In genomic region chr12:87017041-87017440, GRCm38 (mm10) we compare ENCODE assay signal across 10 mouse cellular contexts. TPM values are rescaled to one million over a fixed set of nuclear protein-coding genes. Genes with fewer than 3 reads are reported as not detected.
DNase-seq lines count a peak whose midpoint lies in the region; ATAC-seq and TF ChIP-seq lines count a peak whose summit lies in the region.
"Had no signal": no experiment of that assay in that cellular context is flagged by ENCODE, and none has a peak within 500 bp of the region (broad histone marks: within the 10 kb centered on the region; RNA-seq: fewer than 3 reads in every experiment).

No protein-coding gene starts in this region.

- H3K9me3 ChIP-seq in liver, postnatal 0 days (ENCODE audit: low read length) = no peaks in the 10 kb centered on the region
- H3K9me3 ChIP-seq in hindbrain, embryonic 10.5 days = no peaks in the 10 kb centered on the region

- H3K36me3 ChIP-seq in liver, postnatal 0 days (replicated peaks; ENCODE audit: insufficient read depth, low read length) = no peaks in the 10 kb centered on the region
- H3K36me3 ChIP-seq in hindbrain, embryonic 10.5 days = no peaks in the 10 kb centered on the region

- no peak for TF ChIP-seq EP300 in liver, postnatal 0 days (IDR thresholded peaks at IDR 0.05; ENCODE audit: low read depth)

- no peak for ATAC-seq in liver, postnatal 0 days
- no peak for ATAC-seq in inflammation-experienced regulatory T-cells, adult 6 months

- H3K27ac ChIP-seq in layer of hippocampus, adult 2 months = no peak overlapping the region
- H3K27ac ChIP-seq in liver, postnatal 0 days (ENCODE audit: low read depth) = no peak overlapping the region
- H3K27ac ChIP-seq in hindbrain, embryonic 10.5 days = no peak overlapping the region

- H3K4me3 ChIP-seq in layer of hippocampus, adult 2 months = no peak overlapping the region
- no peak overlapping the region for H3K4me3 ChIP-seq in liver, postnatal 0 days (ENCODE audit: low read depth, low read length)
- no peak overlapping the region for H3K4me3 ChIP-seq in hindbrain, embryonic 10.5 days

- no peak overlapping the region for H3K4me2 ChIP-seq in liver, postnatal 0 days (ENCODE audit: low read depth, low read length)

- peak; percentile 72 for TF ChIP-seq CTCF in layer of hippocampus, adult 2 months (conservative IDR thresholded peaks at IDR 0.05)
- TF ChIP-seq CTCF in brain, embryonic 14.5 days (IDR thresholded peaks at IDR 0.05; ENCODE audit: borderline replicate concordance, extremely low read depth, insufficient read depth, insufficient read length) = peak; percentile 41; the same call in 1 of the 2 replicates
- peak; percentile 67 for TF ChIP-seq CTCF in liver, postnatal 0 days (IDR thresholded peaks at IDR 0.05; ENCODE audit: low read depth)

- peak; percentile 27 for DNase-seq in adrenal gland, postnatal 10 days
- no peak for DNase-seq in adrenal gland, adult 2 months
- no peak for DNase-seq in layer of hippocampus, adult 2 months (ENCODE audit: low spot score in 2 of 2)
- DNase-seq in layer of hippocampus, postnatal 36 days = no peak
- no peak for DNase-seq in brain, embryonic 14.5 days (ENCODE audit: low read depth)
- DNase-seq in liver, postnatal 0 days = peak; percentile 49
- no peak for DNase-seq in hindbrain, embryonic 10.5 days (ENCODE audit: low spot score)

- no peak overlapping the region for H3K9ac ChIP-seq in liver, postnatal 0 days (replicated peaks)

- WGBS in liver, postnatal 0 days (ENCODE audit: insufficient replicate concordance) = 30% methylated on average over 3 of the region's 3 CpGs
- 40% methylated on average over 3 of the region's 3 CpGs for WGBS in hindbrain, embryonic 10.5 days

- no peaks in the 10 kb centered on the region for H3K4me1 ChIP-seq in liver, postnatal 0 days (ENCODE audit: insufficient read depth)
- H3K4me1 ChIP-seq in hindbrain, embryonic 10.5 days (replicated peaks) = no peaks in the 10 kb centered on the region

- no peak for TF ChIP-seq POLR2A in brain, embryonic 14.5 days (IDR thresholded peaks at IDR 0.05; ENCODE audit: borderline replicate concordance, extremely low read depth, insufficient read depth, insufficient read length, poor library complexity, severe bottlenecking)

- H3K27me3 ChIP-seq in liver, postnatal 0 days (ENCODE audit: insufficient read depth, low read length) = no peaks in the 10 kb centered on the region
- no peaks in the 10 kb centered on the region for H3K27me3 ChIP-seq in hindbrain, embryonic 10.5 days (ENCODE audit: insufficient read depth, poor library complexity, severe bottlenecking)

RNA-seq across cellular contexts. Expression of gene Tmem63c, which starts 4.1 kb away (rescaled TPM):
- total RNA-seq in adrenal gland, postnatal 10 days (2021) = 1 to 10 TPM in 1 of 2 experiments, under 1 TPM in 1; 0.93 to 1.2 TPM
- 1 to 10 TPM; 1.3 to 2.4 TPM for total RNA-seq in adrenal gland, adult 2 months (2021)
- polyA plus RNA-seq in adrenal gland, adult 2 months (2012; rRNA removed) = 1.0 and 1.8 TPM in 2 replicates
- total RNA-seq in layer of hippocampus, adult 2 months (2021) = 10 to 100 TPM; 38.1 to 39.3 TPM
- total RNA-seq in layer of hippocampus, postnatal 36 days (2021) = 10 to 100 TPM; 36.2 to 36.4 TPM
- polyA plus RNA-seq in brain, embryonic 14.5 days (2012; rRNA removed) = 18.1 and 19.6 TPM in 2 replicates
- not detected in 2 replicates for polyA plus RNA-seq in liver, postnatal 0 days (2015; fragmentation: Nextera tagmentation; extraction: Ambion mirVana)
- 1 to 10 TPM in 2 of 3 experiments, under 1 TPM in 1; 0.78 to 3.8 (median 1.1) TPM for polyA plus RNA-seq in inflammation-experienced regulatory T-cells, adult 6 months (2017; shearing (Covaris generic))
- 0.10 and 0.35 TPM in 2 replicates for polyA plus RNA-seq in hindbrain, embryonic 10.5 days (2016; fragmentation: Nextera tagmentation; extraction: Ambion mirVana)
- polyA plus RNA-seq: C2C12 had no signal

RNA-seq across cellular contexts. Expression of gene Zdhhc22, which starts 26.8 kb away (rescaled TPM):
- total RNA-seq in adrenal gland, postnatal 10 days (2021) = under 1 TPM; 0.54 to 0.85 TPM
- 1 to 10 TPM; 1.2 to 1.4 TPM for total RNA-seq in adrenal gland, adult 2 months (2021)
- polyA plus RNA-seq in adrenal gland, adult 2 months (2012; rRNA removed) = 3.1 and 5.2 TPM in 2 replicates
- total RNA-seq in layer of hippocampus, adult 2 months (2021) = 1 to 10 TPM; 8.6 to 9.0 TPM
- 10 to 100 TPM in 1 of 2 experiments, 1 to 10 TPM in 1; 6.8 to 10.6 TPM for total RNA-seq in layer of hippocampus, postnatal 36 days (2021)
- polyA plus RNA-seq in brain, embryonic 14.5 days (2012; rRNA removed) = 10.0 and 15.5 TPM in 2 replicates
- not detected in 2 replicates for polyA plus RNA-seq in liver, postnatal 0 days (2015; fragmentation: Nextera tagmentation; extraction: Ambion mirVana)
- under 1 TPM in 2 of 3 experiments, not detected in 1; 0.16 to 0.79 TPM for polyA plus RNA-seq in inflammation-experienced regulatory T-cells, adult 6 months (2017; shearing (Covaris generic))
- polyA plus RNA-seq in hindbrain, embryonic 10.5 days (2016; fragmentation: Nextera tagmentation; extraction: Ambion mirVana) = 0.14 and 0.75 TPM in 2 replicates
- total RNA-seq: heart, adult 18-20 months had no signal
- polyA plus RNA-seq: C2C12 had no signal

Comparison
In these comparisons a context has a peak if more than half of its experiments do, and no peak if none do; other contexts are left out.
1. DNase-seq: peak in adrenal gland, postnatal 10 days (single experiment) and liver, postnatal 0 days (single experiment); none in adrenal gland, adult 2 months (single experiment), layer of hippocampus, adult 2 months (0 of 2), layer of hippocampus, postnatal 36 days (0 of 2), brain, embryonic 14.5 days (single experiment) and hindbrain, embryonic 10.5 days (single experiment).
2. Peak in every context shown above with its lines, with median percentiles within 50 percentile points of each other: CTCF ChIP-seq.